Mouse (Mus musculus) bone marrow macrophage, adult 2 months (primary cell): ENCODE data around the gene Col19a1. TPM values are rescaled to one million over a fixed set of nuclear protein-coding genes. Genes with fewer than 3 reads are reported as not detected.
A peak's percentile ranks its signal among the peaks of the same experiment; 100 is the strongest.

Source experiments
- H3K27ac ChIP-seq: 2 replicates; pipeline ENCODE4 v1.5.1; 2012; ENCODE audit warnings: low read depth, low read length; ENCODE audit not compliant: insufficient read depth
- H3K4me1 ChIP-seq: 2 replicates; pipeline ENCODE4 v1.6.1; 2012; ENCODE audit warnings: low read length; ENCODE audit not compliant: control insufficient read depth, insufficient read depth
- H3K4me3 ChIP-seq: 2 replicates; pipeline ENCODE4 v1.5.1; 2012; ENCODE audit warnings: mild to moderate bottlenecking, low read length, moderate library complexity; ENCODE audit not compliant: insufficient read depth
- CTCF ChIP-seq: IDR thresholded peaks from 2 replicates; pipeline ENCODE4 v1.5.1; 2012; ENCODE audit warnings: low read depth, mild to moderate bottlenecking, low read length, moderate library complexity
- POLR2A ChIP-seq: IDR thresholded peaks from 2 replicates; pipeline ENCODE4 v1.6.1; 2012; ENCODE audit warnings: mild to moderate bottlenecking, low read depth, low read length, borderline replicate concordance
- polyA plus RNA-seq: library from polyadenylated mRNA; stranded (reverse); fragments of >200 nt; gene quantifications from 2 replicates; pipeline ENCODE4 v1.2.4, GENCODE M21; 2012; ENCODE audit not compliant: missing spikeins, insufficient read depth, insufficient read length

Gene Col19a1
- polyA plus RNA-seq, 1 experiment = 0.83 TPM

GRCm38 (mm10) chr1:24316961-24317589 is 270.2 kb downstream of the Col19a1 start:
- Histone ChIP-seq H3K27ac (no peak overlapping the region), H3K4me1 (no peaks in the 10 kb centered on the region), H3K4me3 (no peak overlapping the region)
- TF ChIP-seq POLR2A = no peak
- TF ChIP-seq CTCF = no peak

GRCm38 (mm10) chr1:24316490-24316889 is 270.8 kb downstream of the Col19a1 start:
- Histone ChIP-seq H3K4me3 (no peak overlapping the region), H3K27ac (no peak overlapping the region), H3K4me1 (no peaks in the 10 kb centered on the region)
- TF ChIP-seq POLR2A (no peak), CTCF (no peak)

- Histone ChIP-seq H3K4me1 (no peaks in the 10 kb centered on the region), H3K4me3 (no peak overlapping the region), H3K27ac (no peak overlapping the region)
- TF ChIP-seq CTCF (no peak), POLR2A (no peak)
Observed at GRCm38 (mm10) chr1:24310847-24311246, 276.4 kb downstream of the Col19a1 start.

- H3K4me1 ChIP-seq = no peaks in the 10 kb centered on the region
- no peak for TF ChIP-seq CTCF
- no peak for TF ChIP-seq POLR2A
- H3K27ac ChIP-seq = no peak overlapping the region
- no peak overlapping the region for H3K4me3 ChIP-seq
Observed at GRCm38 (mm10) chr1:24310193-24310592, 277.1 kb downstream of the Col19a1 start.

GRCm38 (mm10) chr1:24303077-24303476 is 284.2 kb downstream of the Col19a1 start:
- Histone ChIP-seq H3K4me3 (no peak overlapping the region), H3K27ac (no peak overlapping the region), H3K4me1 (no peaks in the 10 kb centered on the region)
- TF ChIP-seq POLR2A (no peak), CTCF (no peak)

GRCm38 (mm10) chr1:24302674-24303073 is 284.6 kb downstream of the Col19a1 start:
- TF ChIP-seq CTCF (peak; percentile 46; the same call in 1 of the 2 replicates), POLR2A (no peak)

GRCm38 (mm10) chr1:24300700-24301099 is 286.6 kb downstream of the Col19a1 start:
- H3K27ac ChIP-seq = no peak overlapping the region
- no peak for TF ChIP-seq CTCF
- no peak for TF ChIP-seq POLR2A
- H3K4me1 ChIP-seq = no peaks in the 10 kb centered on the region
- H3K4me3 ChIP-seq = no peak overlapping the region

More at GRCm38 (mm10) chr1:24302674-24303073, 284.6 kb downstream of the Col19a1 start:
- no peaks in the 10 kb centered on the region for H3K4me1 ChIP-seq
- H3K4me3 ChIP-seq = no peak overlapping the region
- no peak overlapping the region for H3K27ac ChIP-seq

GRCm38 (mm10) chr1:24294979-24295942 is 292.0 kb downstream of the Col19a1 start:
- H3K27ac ChIP-seq = no peak overlapping the region
- H3K4me1 ChIP-seq = no peaks in the 10 kb centered on the region
- no peak overlapping the region for H3K4me3 ChIP-seq
- no peak for TF ChIP-seq POLR2A
- TF ChIP-seq CTCF = no peak

GRCm38 (mm10) chr1:24292515-24292914 is 294.8 kb downstream of the Col19a1 start:
- Histone ChIP-seq H3K27ac (no peak overlapping the region), H3K4me1 (no peaks in the 10 kb centered on the region), H3K4me3 (no peak overlapping the region)
- TF ChIP-seq CTCF (no peak), POLR2A (no peak)

GRCm38 (mm10) chr1:24286360-24286759 is 300.9 kb downstream of the Col19a1 start:
- H3K4me1 ChIP-seq = no peaks in the 10 kb centered on the region
- no peak overlapping the region for H3K4me3 ChIP-seq
- no peak for TF ChIP-seq CTCF
- TF ChIP-seq POLR2A = no peak
- H3K27ac ChIP-seq = no peak overlapping the region
